Mouse (Mus musculus): ENCODE data around the gene Oaz1.

Oaz1 gene

DNA sequence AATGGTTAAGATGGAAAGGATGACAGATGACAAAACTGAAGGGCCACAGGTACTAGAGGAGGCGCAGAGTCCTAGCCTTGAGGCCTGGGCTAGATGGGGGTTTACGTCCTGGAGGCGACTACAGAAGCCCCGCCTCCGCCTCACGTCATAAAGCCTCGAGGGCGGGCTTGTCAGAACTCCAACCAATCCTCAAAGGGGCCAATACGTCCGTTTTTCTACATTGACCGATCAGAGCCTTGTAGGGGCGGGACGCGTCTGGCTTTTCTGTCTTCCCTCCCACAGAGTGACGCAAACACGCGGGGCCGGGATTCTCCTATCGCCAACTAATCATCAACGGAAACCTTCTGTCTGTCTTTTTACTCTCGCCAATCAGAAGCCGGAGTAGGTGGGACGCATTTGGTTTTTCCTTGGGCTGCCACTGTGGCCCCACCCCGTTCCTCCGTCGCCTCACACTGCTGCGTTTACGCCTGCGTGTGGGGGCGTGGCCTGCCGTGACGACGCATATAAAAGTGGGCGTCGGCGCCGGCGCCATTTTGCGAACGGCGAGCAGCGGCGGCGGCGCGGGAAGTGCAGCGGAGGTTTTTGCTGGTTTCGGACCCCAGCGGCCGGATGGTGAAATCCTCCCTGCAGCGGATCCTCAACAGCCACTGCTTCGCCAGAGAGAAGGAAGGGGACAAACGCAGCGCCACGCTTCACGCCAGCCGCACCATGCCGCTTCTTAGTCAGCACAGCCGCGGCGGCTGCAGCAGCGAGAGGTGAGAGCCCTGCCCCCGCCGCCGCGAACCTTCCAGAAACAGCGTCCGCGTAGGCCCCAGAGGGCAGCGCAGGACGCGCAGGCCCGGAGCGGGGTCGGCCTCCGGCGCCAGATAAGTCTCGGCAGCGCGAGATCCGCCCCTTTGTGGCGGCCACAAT lies at the start of gene Oaz1:
Gene Oaz1 (plus strand): TSS at position 506 of the 912 bp plus-strand sequence.
- peak; percentile 99 to 100 for DNase-seq (ENCODE audit: low spot score in 2 of 2)

DNA sequence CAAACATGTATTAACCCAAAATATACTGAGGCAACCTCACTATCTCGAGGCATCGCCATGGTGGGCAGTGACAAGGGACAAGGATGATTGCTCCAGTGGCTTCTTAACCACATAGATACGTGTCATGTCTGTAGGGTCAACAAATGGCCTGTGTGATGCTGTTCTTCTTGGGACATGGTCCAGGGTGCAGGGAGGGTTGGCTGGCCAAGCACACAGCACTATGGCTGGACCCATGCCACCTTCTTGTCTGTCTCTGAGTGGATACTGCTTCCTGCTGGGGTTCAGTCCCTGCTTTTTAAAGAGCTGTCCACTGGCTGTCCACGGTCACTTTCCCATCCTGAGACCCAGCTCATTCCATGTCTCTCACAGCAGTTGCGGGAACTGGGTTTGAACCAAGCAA lies 49.3 kb upstream of the Oaz1 start:
- no peak for DNase-seq (ENCODE audit: low spot score in 2 of 2)

DNA sequence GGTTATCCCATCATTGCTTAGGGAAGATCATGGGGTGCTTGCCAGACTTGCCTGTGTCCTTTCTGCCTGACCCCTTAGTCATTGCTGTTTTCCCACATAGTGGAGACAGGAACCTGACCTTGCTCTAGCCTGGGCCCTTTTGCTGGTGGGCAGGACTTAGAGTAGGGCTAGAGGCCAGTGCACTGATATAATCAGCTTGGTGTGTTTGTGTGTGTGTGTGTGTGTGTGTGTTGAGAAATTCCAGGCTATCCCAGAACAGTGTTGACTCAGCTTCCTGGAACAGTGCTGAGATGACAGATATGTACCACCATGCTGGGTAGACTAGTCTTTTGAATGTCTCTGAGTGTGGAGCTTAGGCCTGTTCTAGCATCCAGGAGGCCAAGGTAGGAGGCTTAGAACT lies 46.9 kb upstream of the Oaz1 start:
- no peak for DNase-seq (ENCODE audit: low spot score in 2 of 2)

DNA sequence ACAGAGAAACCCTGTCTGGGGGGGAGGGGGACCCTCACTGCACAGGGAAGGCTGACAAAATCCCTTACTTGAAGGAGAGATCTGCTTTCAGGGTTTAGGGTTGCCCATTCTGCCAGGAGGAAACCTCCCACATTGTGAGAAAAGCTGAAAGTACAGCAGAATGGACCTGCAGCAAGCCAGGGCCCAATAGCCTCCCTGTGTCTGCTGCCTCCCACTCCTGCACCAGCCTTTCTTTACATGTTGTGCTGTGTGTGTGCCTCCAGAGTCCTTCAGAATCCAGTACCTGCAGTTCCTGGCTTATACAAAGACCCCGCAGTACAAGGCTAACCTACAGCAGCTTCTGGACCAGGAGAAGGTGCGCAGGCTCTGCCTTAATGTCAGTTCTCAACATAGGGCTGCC lies 42.2 kb upstream of the Oaz1 start:
- DNase-seq (ENCODE audit: low spot score in 2 of 2), result no peak

DNA sequence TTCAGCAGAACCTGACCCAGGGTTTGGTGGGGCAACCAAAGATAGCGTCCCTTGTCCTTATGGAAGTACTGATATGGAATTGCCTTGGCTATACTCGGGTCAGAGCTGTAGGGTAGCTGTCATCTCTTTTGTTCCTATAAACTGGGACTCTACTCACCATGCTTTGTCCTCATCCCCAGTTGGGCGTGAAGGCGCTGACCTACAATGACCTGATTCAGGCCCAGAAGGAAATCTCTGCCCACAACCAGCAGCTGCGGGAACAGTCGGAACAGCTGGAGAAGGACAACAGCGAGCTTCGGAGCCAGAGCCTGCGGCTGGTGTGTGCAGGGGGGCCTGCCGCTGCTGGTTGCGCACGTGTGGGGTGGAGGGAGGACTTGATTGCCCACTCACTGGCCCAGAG lies 41.6 kb upstream of the Oaz1 start:
- no peak for DNase-seq (ENCODE audit: low spot score in 2 of 2)

DNA sequence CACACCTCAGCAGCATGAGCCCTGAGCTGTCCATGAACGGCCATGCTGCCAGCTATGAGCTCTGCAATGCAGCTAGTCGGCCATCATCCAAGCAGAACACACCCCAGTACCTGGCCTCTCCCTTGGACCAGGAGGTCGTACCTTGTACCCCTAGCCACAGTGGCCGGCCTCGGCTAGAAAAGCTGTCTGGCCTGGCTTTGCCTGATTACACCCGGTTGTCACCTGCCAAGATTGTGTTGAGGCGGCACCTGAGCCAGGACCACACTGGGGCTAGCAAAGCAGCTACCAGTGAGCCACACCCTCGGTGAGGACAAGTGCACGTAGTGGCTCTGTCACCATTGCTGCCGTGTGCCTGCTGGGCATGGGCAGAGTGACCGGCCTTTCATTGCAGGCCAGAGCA lies 40.5 kb upstream of the Oaz1 start:
- DNase-seq (ENCODE audit: low spot score in 2 of 2), result no peak

DNA sequence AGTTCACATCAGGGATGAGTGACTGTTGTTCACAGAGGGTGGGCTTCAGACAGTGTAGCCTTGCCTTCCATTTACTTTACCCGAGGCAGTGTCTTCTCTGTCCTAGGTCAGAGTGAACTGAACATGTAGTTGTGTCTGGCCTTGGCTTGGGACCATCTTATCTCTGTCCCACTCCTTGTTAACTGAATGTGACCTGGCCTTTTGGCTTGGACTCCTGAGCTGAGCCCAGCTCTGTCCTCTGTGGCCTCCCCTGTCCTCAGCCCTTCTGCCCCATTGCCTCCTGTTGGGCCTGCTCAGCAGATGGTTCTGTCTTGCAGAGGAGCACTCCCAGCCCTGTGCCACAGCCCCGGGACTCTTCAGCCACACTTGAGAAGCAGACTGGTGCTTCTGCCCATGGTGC lies 38.9 kb upstream of the Oaz1 start:
- DNase-seq (ENCODE audit: low spot score in 2 of 2), result no peak

DNA sequence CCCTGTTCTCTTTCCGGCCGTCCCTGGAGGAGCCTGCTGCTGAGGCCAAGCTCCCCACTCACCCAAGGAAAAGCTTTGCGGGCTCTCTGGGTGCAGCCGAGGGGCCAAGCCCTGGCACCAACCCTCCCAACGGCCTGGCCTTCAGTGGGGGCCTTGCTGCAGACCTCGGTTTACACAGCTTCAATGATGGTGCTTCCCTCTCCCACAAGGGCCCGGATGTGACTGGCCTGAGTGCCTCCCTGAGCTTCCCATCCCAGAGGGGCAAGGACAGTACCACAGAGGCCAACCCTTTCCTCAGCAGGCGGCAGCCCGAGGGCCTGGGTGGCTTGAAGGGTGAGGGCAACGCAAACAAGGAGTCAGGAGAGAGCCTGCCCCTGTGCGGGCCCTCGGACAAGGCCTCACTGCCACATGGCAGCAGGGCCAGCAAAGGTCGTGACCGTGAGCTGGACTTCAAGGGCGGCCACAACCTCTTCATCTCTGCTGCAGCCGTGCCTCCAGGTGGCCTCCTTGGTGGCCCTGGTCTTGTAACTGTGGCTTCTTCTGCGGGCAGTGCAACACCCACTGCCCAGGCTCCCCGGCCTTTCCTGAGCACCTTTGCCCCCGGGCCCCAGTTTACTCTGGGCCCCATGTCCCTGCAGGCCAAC lies 35.6 kb upstream of the Oaz1 start:
- no peak for DNase-seq (ENCODE audit: low spot score in 2 of 2)

DNA sequence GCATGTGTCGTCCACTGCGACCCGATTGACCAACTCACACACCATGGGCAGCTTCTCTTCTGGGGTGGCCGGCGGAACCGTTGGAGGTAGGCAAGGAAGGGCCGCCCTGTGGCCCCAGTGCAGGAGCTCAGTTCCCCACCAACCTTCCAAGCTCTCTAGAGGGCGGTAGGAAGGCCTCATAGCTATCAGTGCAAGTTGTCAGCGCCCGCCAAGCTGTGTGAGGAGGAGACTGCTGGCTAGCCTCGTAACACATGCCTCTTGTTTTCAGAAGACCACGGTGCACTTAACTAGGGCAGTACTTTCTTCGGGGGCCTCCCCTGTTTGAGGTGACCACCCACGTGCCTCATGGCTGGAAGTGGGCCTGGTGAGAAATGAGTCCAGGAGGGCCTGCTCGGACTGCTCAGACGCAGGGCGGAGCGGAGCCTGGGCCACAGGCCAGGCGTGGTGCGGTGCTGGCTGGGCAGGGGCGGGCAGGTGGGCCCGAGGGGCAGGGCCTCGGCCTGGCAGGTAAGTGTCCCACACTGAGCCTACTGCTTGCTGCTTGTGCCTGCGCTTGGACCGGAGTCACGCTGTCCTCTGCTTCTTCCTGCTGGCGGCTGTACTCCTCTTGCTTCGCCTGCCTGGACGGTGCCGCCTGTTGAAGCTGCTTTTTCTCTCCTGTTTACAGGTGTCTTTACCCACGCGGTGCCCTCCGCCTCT lies 34.8 kb upstream of the Oaz1 start:
- no peak for DNase-seq (ENCODE audit: low spot score in 2 of 2)

DNA sequence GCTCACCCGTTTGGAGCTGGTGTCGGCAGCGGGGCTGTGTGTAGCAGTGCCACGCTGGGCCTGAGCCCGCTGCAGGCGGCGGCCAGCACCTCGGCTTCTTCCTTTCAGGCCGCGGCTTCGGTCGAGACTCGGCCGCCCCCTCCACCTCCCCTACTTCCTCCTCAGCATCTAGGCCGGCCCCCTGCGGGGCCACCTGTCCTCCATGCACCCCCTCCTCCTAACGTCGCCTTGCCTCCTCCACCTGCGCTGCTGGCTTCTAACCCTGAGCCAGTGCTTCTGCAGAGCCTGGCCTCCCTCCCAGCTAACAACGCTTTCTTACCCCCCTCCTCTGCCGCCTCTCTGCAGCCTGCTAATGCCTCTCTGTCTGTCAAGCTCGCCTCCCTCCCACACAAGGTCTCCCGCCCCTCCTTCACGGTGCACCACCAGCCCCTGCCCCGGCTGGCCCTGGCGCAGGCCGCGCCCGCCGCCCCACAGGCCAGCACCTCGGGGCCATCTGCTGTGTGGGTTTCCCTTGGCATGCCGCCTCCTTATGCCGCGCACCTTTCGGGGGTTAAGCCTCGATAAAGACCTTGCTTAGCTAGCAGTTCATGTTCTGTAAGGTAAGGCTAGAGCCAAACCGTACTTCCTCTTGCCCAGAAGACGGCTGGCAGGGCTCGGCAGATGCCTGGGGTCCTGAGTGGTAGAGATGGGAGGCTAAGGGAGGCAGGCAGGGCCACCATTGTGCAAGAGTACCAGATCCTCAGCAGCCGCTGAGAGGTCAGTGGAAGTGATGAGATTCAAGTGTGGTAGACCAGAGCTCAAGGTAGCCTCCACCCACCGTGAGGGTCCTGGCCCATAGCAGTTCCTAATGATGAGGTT lies 34.1 kb upstream of the Oaz1 start:
- no peak for DNase-seq (ENCODE audit: low spot score in 2 of 2)

DNA sequence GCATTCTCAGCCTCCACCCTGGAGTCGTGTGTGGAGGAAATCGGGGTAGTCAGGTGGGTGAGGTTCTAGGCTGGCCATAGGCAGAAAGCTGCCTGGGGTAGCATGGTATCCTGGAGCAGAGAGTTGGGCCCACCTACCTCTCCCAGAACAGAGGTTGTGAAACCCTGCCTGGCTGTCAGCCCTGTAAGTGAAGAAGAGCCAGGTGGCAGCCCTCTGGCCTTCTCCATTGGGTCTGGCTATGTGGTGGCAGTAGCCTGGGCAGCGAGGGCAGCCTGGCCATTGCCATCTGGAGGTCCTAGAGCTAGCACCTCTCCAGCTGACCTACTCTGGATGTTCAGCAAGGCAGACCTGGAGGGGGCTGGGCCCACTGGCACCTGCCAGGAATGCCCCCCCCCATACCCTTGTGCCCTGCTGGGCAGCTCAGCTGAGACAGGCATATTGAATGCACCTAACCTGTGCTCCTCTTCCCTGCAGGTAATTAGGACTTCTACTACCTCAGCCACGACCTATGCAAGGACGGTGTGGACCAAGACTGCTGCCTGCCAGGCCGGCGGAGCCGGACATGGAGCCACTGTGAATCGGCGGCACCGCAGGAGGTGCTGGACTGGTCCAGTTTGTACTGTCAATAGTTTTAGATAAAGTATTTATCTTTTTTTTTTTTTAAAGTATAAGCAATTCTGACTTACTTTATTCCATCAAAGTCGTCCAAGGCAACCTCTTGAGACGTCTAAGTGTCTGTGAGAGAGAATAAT lies 33.2 kb upstream of the Oaz1 start:
- DNase-seq (ENCODE audit: low spot score in 2 of 2), result no peak

DNA sequence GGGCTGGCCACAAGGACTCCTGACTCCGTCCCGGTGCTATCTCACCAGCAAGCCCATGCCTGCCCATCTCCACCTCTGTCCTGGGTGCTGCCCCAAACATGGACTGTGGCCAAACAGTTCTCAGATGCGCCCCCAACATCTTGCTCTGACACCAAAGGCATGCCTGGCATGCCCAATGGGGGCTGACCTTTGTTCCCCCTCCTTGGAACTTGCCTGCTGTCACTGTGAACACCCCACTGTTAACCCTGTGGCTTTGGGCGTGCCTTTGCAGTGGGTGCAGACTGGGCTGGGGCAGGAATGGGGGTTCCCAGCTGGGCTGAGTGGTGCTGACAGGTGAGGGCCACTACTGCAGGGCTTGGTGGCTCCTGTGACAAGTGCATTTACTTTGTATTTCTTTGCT lies 32.7 kb upstream of the Oaz1 start:
- DNase-seq (ENCODE audit: low spot score in 2 of 2), result no peak

DNA sequence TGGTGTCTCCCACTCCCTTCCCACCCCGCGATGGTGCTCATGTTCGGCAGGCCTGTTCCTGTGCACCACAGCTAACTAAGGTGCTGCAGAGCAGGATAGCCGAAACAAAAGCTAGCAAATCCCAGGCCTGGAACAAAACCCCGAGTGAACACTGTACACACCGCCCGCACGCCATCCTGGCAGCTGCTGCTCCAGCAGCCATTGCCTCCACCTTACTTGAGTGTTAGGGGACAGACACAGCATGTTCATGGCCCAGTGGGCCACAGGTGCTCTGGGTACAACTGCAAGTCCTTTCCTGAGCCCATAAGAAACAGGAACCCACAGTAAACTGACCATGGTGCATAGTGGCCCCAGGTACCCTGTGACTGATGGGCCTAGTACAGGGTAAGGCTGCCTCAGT lies 31.7 kb upstream of the Oaz1 start:
- DNase-seq (ENCODE audit: low spot score in 2 of 2), result no peak

DNA sequence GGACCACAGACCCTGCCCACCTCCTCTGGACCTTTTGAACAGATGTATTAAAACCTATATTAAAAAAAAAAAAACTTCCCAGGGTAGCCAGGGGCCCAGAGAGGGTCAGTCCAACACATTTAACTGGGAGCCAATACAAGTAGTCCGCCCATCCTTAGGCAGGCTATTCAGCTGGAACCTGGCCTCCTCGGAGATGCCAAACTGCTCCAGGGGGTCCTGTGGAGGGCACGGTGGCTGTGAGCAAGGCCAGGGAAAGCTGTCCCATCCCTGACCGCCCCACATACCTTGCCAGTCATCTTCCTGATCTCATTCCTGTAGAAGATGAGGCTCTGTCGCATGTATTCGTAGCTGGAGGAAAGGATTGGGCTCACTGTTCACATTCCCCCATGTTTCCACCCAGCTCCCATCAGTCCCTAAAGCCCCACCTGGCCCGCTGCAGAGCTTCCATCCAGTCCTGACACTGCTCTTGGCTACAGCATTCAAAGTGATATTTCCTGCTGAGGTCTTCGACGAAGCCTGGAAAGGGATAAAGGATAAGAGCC lies 30.1 kb upstream of the Oaz1 start:
- DNase-seq (ENCODE audit: low spot score in 2 of 2), result no peak

DNA sequence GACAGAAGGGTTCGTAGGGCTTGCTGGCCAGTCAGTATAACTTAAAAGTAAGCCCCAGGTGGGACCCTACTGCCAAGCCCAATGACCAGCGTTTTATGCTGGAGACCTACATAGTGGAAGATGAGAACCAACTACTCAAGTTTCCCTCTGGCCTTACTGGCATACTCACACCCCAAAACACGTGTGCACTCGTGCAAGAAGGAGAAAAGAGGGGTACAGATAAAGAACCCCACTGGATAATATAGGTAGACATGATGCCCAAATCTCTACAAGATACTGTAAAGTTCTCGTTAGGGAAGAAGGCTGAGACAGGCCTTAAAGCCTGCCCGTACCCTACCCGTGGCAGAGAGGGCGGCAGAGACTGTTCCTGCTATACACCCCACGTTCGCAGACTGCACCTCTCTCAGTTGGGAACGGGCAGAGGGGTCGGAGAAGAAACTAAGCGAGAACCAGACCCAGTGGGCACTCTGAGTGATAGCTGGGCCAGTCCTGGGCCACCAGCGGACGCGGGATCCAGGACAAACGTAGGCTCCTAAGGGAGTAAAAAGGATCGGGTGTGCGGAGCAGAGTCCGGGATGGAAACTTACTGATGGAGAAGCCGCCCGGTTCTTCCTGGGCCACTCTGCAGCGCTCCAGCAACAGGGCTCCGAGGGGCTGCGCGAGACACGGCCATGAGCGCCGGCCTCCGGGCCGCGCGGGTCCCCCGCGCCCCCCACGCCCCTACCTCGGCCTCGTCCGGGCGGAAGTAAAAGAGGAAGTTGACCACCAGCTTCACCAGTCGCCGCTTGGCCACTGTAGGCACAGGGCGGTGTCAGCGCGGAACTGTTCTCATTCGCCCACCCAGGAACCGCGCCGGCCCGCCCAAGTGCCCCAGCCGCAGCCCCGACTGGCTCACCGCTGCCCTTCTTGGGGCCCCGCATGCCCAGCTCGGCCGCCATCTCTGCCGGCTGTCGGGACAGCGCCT lies 29.0 kb upstream of the Oaz1 start:
- no peak for DNase-seq (ENCODE audit: low spot score in 2 of 2)

DNA sequence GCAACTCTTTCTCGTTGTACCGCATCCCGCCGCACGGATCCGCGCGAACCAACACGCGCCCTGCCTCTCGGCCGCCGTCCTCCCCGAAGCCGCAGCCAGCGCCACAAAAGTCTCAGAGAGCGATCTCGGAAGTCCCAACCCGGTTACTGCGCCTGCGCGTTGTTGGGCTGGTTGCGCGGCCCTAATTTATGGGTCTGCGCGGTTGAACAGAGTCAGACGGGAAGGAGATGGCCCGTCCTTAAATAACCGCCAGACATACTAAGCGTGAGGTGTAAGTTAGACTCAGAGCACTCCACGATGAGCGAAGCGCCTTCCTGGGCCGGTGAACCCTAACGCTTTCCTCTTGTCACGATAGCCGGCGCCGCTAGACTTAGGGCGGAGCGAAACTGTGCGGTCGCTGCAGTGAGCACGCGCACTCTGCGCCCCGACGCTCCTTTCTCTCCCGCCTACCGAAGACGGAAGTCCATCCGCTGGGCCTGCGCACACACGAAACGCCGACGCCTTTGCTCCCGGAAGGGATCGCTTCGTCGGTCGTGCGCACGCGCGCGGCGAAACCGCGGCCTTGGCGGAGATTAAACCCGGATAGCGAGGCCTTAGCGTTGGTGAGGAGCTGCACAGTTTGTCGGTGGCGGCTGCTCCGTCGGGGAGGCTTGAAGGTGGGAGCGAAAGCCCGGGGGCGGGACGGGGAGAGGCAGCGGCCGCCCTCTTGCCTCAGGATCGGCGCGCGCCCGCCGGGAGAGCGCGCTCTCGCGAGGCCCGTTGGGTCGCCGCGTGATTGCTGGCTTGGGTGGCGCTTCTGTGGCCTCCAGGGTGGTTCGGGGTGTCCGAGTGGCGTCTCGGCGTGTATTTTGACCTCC lies 28.1 kb upstream of the Oaz1 start, which contains the start of the genes Sf3a2 and Plekhj1:
Gene Sf3a2 (plus strand): TSS at position 49 of the 857 bp plus-strand sequence.
Gene Plekhj1 (minus strand): TSS at position 477 of the 857 bp plus-strand sequence.
- peak; percentile 97 to 98 for DNase-seq (ENCODE audit: low spot score in 2 of 2)

DNA sequence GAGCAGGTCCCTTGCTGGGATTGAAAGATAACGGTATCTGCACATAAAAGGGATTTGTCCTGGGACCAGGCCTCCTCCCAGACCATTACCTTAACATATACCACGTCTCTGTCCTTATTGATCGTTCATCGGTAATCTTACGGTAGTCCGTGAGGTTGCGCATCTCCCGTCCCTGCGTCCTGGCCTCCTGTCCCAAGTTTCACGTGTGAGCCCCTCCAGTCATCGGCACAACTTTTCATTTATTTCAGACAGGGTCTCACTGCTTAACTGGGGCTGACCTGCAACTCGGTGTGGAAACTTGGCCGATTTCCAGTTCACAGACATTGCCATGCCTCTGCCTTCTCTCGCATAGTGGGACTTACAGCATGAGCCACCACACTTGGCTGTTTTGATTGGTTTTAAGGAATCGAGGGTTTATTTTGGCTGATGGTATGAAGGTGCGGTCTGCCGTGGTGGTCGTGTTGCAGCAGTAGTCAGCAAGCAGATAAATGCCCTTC lies 27.3 kb upstream of the Oaz1 start:
- DNase-seq (ENCODE audit: low spot score in 2 of 2), result no peak

Measured in frontal cortex, postnatal 36 days (tissue).